In genomic region chr14:31433851-31434360, GRCm38 (mm10) we compare ENCODE assay signal across 8 mouse cellular contexts. TPM values are rescaled to one million over a fixed set of nuclear protein-coding genes. Genes with fewer than 3 reads are reported as not detected.
DNase-seq lines count a peak whose midpoint lies in the region; ATAC-seq and TF ChIP-seq lines count a peak whose summit lies in the region.

No protein-coding gene starts in this region.

- no peak overlapping the region for H3K27ac ChIP-seq in heart, embryonic 11.5 days (ENCODE audit: low read depth, low read length)
- H3K27ac ChIP-seq in kidney, postnatal 0 days: peak overlapping the region; percentile 58
- H3K27ac ChIP-seq in midbrain, embryonic 13.5 days: no peak overlapping the region

- H3K27me3 ChIP-seq in heart, embryonic 11.5 days (ENCODE audit: control insufficient read depth, insufficient read depth, low read length): 0 out of 2 replicates have a peak, but pooled peaks cover 2% of the 10 kb centered on the region
- no peaks in the 10 kb centered on the region for H3K27me3 ChIP-seq in kidney, postnatal 0 days (ENCODE audit: insufficient read depth, low read length)
- no peaks in the 10 kb centered on the region for H3K27me3 ChIP-seq in midbrain, embryonic 13.5 days

- intact Hi-C loops in left cerebral cortex, postnatal 36 days (cut with DNase I): no loop called here

- peak overlapping the region; percentile 91 for H3K4me2 ChIP-seq in heart, embryonic 11.5 days
- H3K4me2 ChIP-seq in kidney, postnatal 0 days (ENCODE audit: low read length): peak overlapping the region; percentile 98
- peak overlapping the region; percentile 85 for H3K4me2 ChIP-seq in midbrain, embryonic 13.5 days (replicated peaks)

- H3K4me1 ChIP-seq in heart, embryonic 11.5 days (ENCODE audit: control insufficient read depth, insufficient read depth, low read length): peaks cover 40% of the 10 kb centered on the region
- H3K4me1 ChIP-seq in kidney, postnatal 0 days (replicated peaks; ENCODE audit: insufficient read depth, low read length): peaks cover 23% of the 10 kb centered on the region
- H3K4me1 ChIP-seq in midbrain, embryonic 13.5 days (replicated peaks): peaks cover 39% of the 10 kb centered on the region

- no peaks in the 10 kb centered on the region for H3K36me3 ChIP-seq in heart, embryonic 11.5 days (ENCODE audit: control insufficient read depth, insufficient read depth, low read length)
- H3K36me3 ChIP-seq in kidney, postnatal 0 days (ENCODE audit: insufficient read depth, low read length): no peaks in the 10 kb centered on the region
- peaks cover 17% of the 10 kb centered on the region; the same call in 1 of the 2 replicates for H3K36me3 ChIP-seq in midbrain, embryonic 13.5 days

- no peak for TF ChIP-seq CTCF in kidney, postnatal 0 days (IDR thresholded peaks at IDR 0.05; ENCODE audit: low read depth)

- no peak overlapping the region for H3K9ac ChIP-seq in heart, embryonic 11.5 days (ENCODE audit: low read depth, low read length)
- 0 out of 2 replicates have a peak overlapping the region, but pooled peaks have one; percentile 13 for H3K9ac ChIP-seq in kidney, postnatal 0 days (ENCODE audit: low read depth, low read length)
- peak overlapping the region; percentile 94 for H3K9ac ChIP-seq in midbrain, embryonic 13.5 days (replicated peaks)

- H3K4me3 ChIP-seq in heart, embryonic 11.5 days (ENCODE audit: low read depth, low read length): no peak overlapping the region
- H3K4me3 ChIP-seq in kidney, postnatal 0 days (replicated peaks; ENCODE audit: low read depth, low read length): peak overlapping the region; percentile 86; the same call in 1 of the 2 replicates
- peak overlapping the region; percentile 82 for H3K4me3 ChIP-seq in midbrain, embryonic 13.5 days (replicated peaks)

- no peak for ATAC-seq in heart, embryonic 11.5 days (replicated peaks; ENCODE audit: insufficient number of reproducible peaks, low FRiP score, low TSS enrichment)
- ATAC-seq in kidney, postnatal 0 days (replicated peaks; ENCODE audit: low FRiP score, low read depth): 0 out of 2 replicates have a peak, but pooled peaks have one; percentile 10
- ATAC-seq in midbrain, embryonic 13.5 days: no peak
- ATAC-seq in megakaryocyte progenitor cell, adult 5-6 weeks (replicated peaks; ENCODE audit: poor library complexity): no peak

- 36% methylated on average over 7 of the region's 7 CpGs for WGBS in heart, embryonic 11.5 days (ENCODE audit: insufficient replicate concordance)
- WGBS in kidney, postnatal 0 days: 24% methylated on average over 7 of the region's 7 CpGs
- WGBS in midbrain, embryonic 13.5 days: 30% methylated on average over 7 of the region's 7 CpGs

- DNase-seq in retina, embryonic 14.5 days (ENCODE audit: low spot score): peak; percentile 36
- DNase-seq in retina, postnatal 1 day: no peak
- DNase-seq in kidney, postnatal 0 days (ENCODE audit: low spot score): peak; percentile 81
- DNase-seq in left cerebral cortex, postnatal 36 days (ENCODE audit: low spot score in 2 of 2): no peak
- no peak for DNase-seq in layer of hippocampus, postnatal 14 days (ENCODE audit: low spot score in 2 of 2)

- no peaks in the 10 kb centered on the region for H3K9me3 ChIP-seq in heart, embryonic 11.5 days (replicated peaks; ENCODE audit: control insufficient read depth, low read length)
- no peaks in the 10 kb centered on the region for H3K9me3 ChIP-seq in kidney, postnatal 0 days (replicated peaks; ENCODE audit: low read length)
- no peaks in the 10 kb centered on the region for H3K9me3 ChIP-seq in midbrain, embryonic 13.5 days

RNA-seq across cellular contexts. Expression of gene Sh3bp5, which starts 2.0 kb away (rescaled TPM):
- polyA plus RNA-seq in heart, embryonic 11.5 days (2014; fragmentation: Nextera tagmentation; extraction: Ambion mirVana): 10.9 and 16.8 TPM in 2 replicates
- 45.2 and 46.8 TPM in 2 replicates for polyA plus RNA-seq in kidney, postnatal 0 days (2015; fragmentation: Nextera tagmentation; extraction: Ambion mirVana)
- 111 and 116 TPM in 2 replicates for polyA plus RNA-seq in midbrain, embryonic 13.5 days (2015; fragmentation: Nextera tagmentation; extraction: Ambion mirVana)
- 10 to 100 TPM; 60.1 to 60.2 TPM for total RNA-seq in left cerebral cortex, postnatal 36 days (2021)
- 4.5 and 6.2 TPM in 2 replicates for total RNA-seq in megakaryocyte progenitor cell, adult 5-6 weeks (2015)
- 3.6 and 5.2 TPM in 2 replicates for total RNA-seq in megakaryocyte progenitor cell, adult 5-6 weeks (2017)
- total RNA-seq in layer of hippocampus, postnatal 14 days (2021): 100 to 1,000 TPM; 137 to 160 TPM

Comparison
In these comparisons a context has a peak if more than half of its experiments do, and no peak if none do; other contexts are left out.
1. DNase-seq: peak in retina, embryonic 14.5 days (single experiment) and kidney, postnatal 0 days (single experiment); none in retina, postnatal 1 day (single experiment), left cerebral cortex, postnatal 36 days (0 of 2) and layer of hippocampus, postnatal 14 days (0 of 2).
2. RNA of gene Sh3bp5, which starts 2.0 kb away (total RNA-seq): 137 to 160 TPM in layer of hippocampus, postnatal 14 days and 60.1 to 60.2 TPM in left cerebral cortex, postnatal 36 days; 3.6 to 6.2 TPM in megakaryocyte progenitor cell, adult 5-6 weeks; every median in the first group is over 4 times any median in the second.
3. Peak in every context shown above with its lines, with median percentiles within 50 percentile points of each other: H3K4me2 ChIP-seq.